Mouse (Mus musculus): ENCODE results near the gene Prrt1.

The Prrt1 gene

GRCm38 (mm10) chr17:34597566-34598095 is 31.7 kb upstream of the Prrt1 start, which contains the start of gene Ager:
TSS of gene Ager (plus strand) at chr17:34597862.
- in situ Hi-C loops (cut with MboI, MseI), result no loop called here

GRCm38 (mm10) chr17:34599891-34600290 is 29.4 kb upstream of the Prrt1 start:
- in situ Hi-C loops (cut with MboI, MseI), result loop anchor here (10.0 kb wide), 1 partner anchor 565 kb away; the partner anchor contains the start of genes Col11a2, Rxrb and Slc39a7

- in situ Hi-C loops (cut with MboI, MseI), result loop anchor here (10.0 kb wide), 1 partner anchor 567 kb away; the partner anchor contains the start of genes Col11a2, Rxrb and Slc39a7
These were observed 27.5 kb upstream of the Prrt1 start for GRCm38 (mm10) chr17:34601796-34602195.

GRCm38 (mm10) chr17:34603375-34604060 is 25.8 kb upstream of the Prrt1 start, which contains the start of gene Rnf5:
TSS of gene Rnf5 (minus strand) at chr17:34603690.
- in situ Hi-C loops (cut with MboI, MseI), result loop anchor here (10.0 kb wide), 1 partner anchor 569 kb away; the partner anchor contains the start of genes Col11a2, Rxrb and Slc39a7

GRCm38 (mm10) chr17:34604061-34604508 is 25.2 kb upstream of the Prrt1 start, which contains the start of gene Agpat1:
TSS of gene Agpat1 (plus strand) at chr17:34604262.
- in situ Hi-C loops (cut with MboI, MseI), result loop anchor here (10.0 kb wide), 1 partner anchor 569 kb away; the partner anchor contains the start of genes Col11a2, Rxrb and Slc39a7

- in situ Hi-C loops (cut with MboI, MseI), result loop anchor here (10.0 kb wide), 1 partner anchor 570 kb away; the partner anchor contains the start of genes Col11a2, Rxrb and Slc39a7
These were observed 24.7 kb upstream of the Prrt1 start for GRCm38 (mm10) chr17:34604511-34605237.

GRCm38 (mm10) chr17:34605609-34606008 is 23.7 kb upstream of the Prrt1 start:
- in situ Hi-C loops (cut with MboI, MseI), result loop anchor here (10.0 kb wide), 1 partner anchor 571 kb away; the partner anchor contains the start of genes Col11a2, Rxrb and Slc39a7

GRCm38 (mm10) chr17:34606186-34607039 is 22.9 kb upstream of the Prrt1 start:
- in situ Hi-C loops (cut with MboI, MseI), result loop anchor here (10.0 kb wide), 1 partner anchor 572 kb away; the partner anchor contains the start of genes Col11a2, Rxrb and Slc39a7

- in situ Hi-C loops (cut with MboI, MseI), result loop anchor here (10.0 kb wide), 1 partner anchor 573 kb away; the partner anchor contains the start of genes Col11a2, Rxrb and Slc39a7
These were observed 21.3 kb upstream of the Prrt1 start for GRCm38 (mm10) chr17:34607997-34608396.

GRCm38 (mm10) chr17:34611050-34611449 is 18.3 kb upstream of the Prrt1 start:
- in situ Hi-C loops (cut with MboI, MseI), result no loop called here

- in situ Hi-C loops (cut with MboI, MseI), result no loop called here
These were observed 16.2 kb upstream of the Prrt1 start for GRCm38 (mm10) chr17:34613054-34613645.

- in situ Hi-C loops (cut with MboI, MseI), result no loop called here
These were observed 15.5 kb upstream of the Prrt1 start for GRCm38 (mm10) chr17:34613830-34614229.

- in situ Hi-C loops (cut with MboI, MseI), result loop anchor here (5.0 kb wide), 1 partner anchor 49 kb away; no protein-coding TSS in a partner anchor
These were observed 13.5 kb upstream of the Prrt1 start, which contains the start of gene Egfl8 for GRCm38 (mm10) chr17:34615871-34616270. TSS of gene Egfl8 (minus strand) at chr17:34615971.

- in situ Hi-C loops (cut with MboI, MseI), result loop anchor here (5.0 kb wide), 1 partner anchor 52 kb away; no protein-coding TSS in a partner anchor
These were observed 10.3 kb upstream of the Prrt1 start for GRCm38 (mm10) chr17:34618999-34619398.

- in situ Hi-C loops (cut with MboI, MseI), result no loop called here
These were observed 8.3 kb upstream of the Prrt1 start for GRCm38 (mm10) chr17:34621006-34621405.

GRCm38 (mm10) chr17:34623161-34623560 is 6.2 kb upstream of the Prrt1 start:
- in situ Hi-C loops (cut with MboI, MseI), result no loop called here

GRCm38 (mm10) chr17:34624981-34625380 is 4.4 kb upstream of the Prrt1 start:
- in situ Hi-C loops (cut with MboI, MseI), result loop anchor here (25.0 kb wide), 1 partner anchor 487 kb away; the partner anchor contains the start of genes Csnk2b, Gpank1, Ly6g5b and Ly6g5c

GRCm38 (mm10) chr17:34626062-34626772 is 3.1 kb upstream of the Prrt1 start:
- in situ Hi-C loops (cut with MboI, MseI), result loop anchor here (25.0 kb wide), 1 partner anchor 486 kb away; the partner anchor contains the start of genes Csnk2b, Gpank1, Ly6g5b and Ly6g5c

- in situ Hi-C loops (cut with MboI, MseI), result loop anchor here (25.0 kb wide), 1 partner anchor 486 kb away; the partner anchor contains the start of genes Csnk2b, Gpank1, Ly6g5b and Ly6g5c
These were observed 2.6 kb upstream of the Prrt1 start for GRCm38 (mm10) chr17:34626773-34627092.

All from T-helper 1 cell (primary cell).